Mouse (Mus musculus) forebrain, embryonic 12.5 days (tissue): ENCODE data around the gene Ang6. TPM values are rescaled to one million over a fixed set of nuclear protein-coding genes. Genes with fewer than 3 reads are reported as not detected.
"Not testable (repeated sequence)": the region's sequence is repeated elsewhere in the genome, so short reads cannot be mapped to it uniquely, and the experiment has no call there.

ENCODE experiments used
- ATAC-seq: fragments of 200-750 bp; cut with Nextera tagmentation; 2 replicates; pipeline ENCODE4 v1.8.0; 2017; ENCODE audit warnings: moderate TSS enrichment; ENCODE audit not compliant: low FRiP score
- H3K27ac ChIP-seq: fragments of 300-500 bp; sonication (generic); 2 replicates; pipeline ENCODE4 v1.5.1; 2016; ENCODE audit warnings: mild to moderate bottlenecking
- H3K27me3 ChIP-seq: fragments of 300-500 bp; sonication (generic); 2 replicates; pipeline ENCODE4 v1.6.1; 2016; ENCODE audit warnings: mild to moderate bottlenecking
- H3K36me3 ChIP-seq: fragments of 300-500 bp; sonication (generic); replicated peaks from 2 replicates; pipeline ENCODE4 v1.6.1; 2016; ENCODE audit warnings: mild to moderate bottlenecking
- H3K4me1 ChIP-seq: fragments of 300-500 bp; sonication (generic); 2 replicates; pipeline ENCODE4 v1.6.1; 2016
- H3K4me2 ChIP-seq: fragments of 300-500 bp; sonication (generic); 2 replicates; pipeline ENCODE4 v1.6.1; 2016; ENCODE audit warnings: mild to moderate bottlenecking, moderate library complexity
- H3K4me3 ChIP-seq: fragments of 300-500 bp; sonication (generic); replicated peaks from 2 replicates; pipeline ENCODE4 v1.5.1; 2016; ENCODE audit warnings: mild to moderate bottlenecking
- H3K9ac ChIP-seq: fragments of 300-500 bp; sonication (generic); 2 replicates; pipeline ENCODE4 v1.6.1; 2016; ENCODE audit warnings: mild to moderate bottlenecking
- H3K9me3 ChIP-seq: fragments of 300-500 bp; sonication (generic); 2 replicates; pipeline ENCODE4 v1.6.1; 2016
- WGBS: fragments of 180-500 bp; shearing (Covaris S2); methylation state at CpG from one replicate; pipeline ENCODE4 v1.1.7; 2016; 5-methylcytosine and 5-hydroxymethylcytosine counted together
- polyA plus RNA-seq: library from polyadenylated mRNA; unstranded; fragments of >200 nt; fragmentation: Nextera tagmentation; extraction: Ambion mirVana; gene quantifications from 2 replicates; pipeline ENCODE4 v1.2.1, GENCODE M21; 2016

Ang6 gene
- polyA plus RNA-seq, 1 experiment from 2014 or later: not detected

DNA sequence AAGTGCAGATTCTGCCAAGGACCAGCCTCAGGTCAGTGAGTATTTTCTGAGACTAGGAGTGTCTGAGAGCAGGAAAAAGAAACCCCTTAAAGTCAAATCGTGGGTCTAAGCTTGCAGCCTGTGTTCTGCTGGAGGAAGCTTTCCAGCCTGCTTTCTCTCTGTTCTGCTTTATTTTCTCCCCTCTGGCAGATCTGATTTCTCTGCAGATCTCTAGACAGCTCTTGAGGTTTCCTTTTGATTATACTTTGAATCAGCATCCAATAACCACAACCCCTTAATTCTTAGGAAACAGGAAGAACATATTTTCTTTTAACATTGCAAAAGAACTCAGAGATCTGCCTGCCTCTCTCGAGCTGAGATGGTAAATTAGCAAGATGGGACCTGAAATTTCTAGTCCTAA, 48.7 kb downstream of the Ang6 start:
- H3K4me1 ChIP-seq, H3K4me3 ChIP-seq, H3K27ac ChIP-seq, H3K4me2 ChIP-seq, ATAC-seq, H3K27me3 ChIP-seq, H3K9ac ChIP-seq, H3K36me3 ChIP-seq, H3K9me3 ChIP-seq: not testable (repeated sequence)
- 59% methylated on average over 2 of the region's 2 CpGs for WGBS

Other genes starting within 250 kb of the Ang6 start
- not detected in 2 replicates for gene Gm8180, start 217.5 kb downstream of the Ang6 start, polyA plus RNA-seq
- gene Ear1, start 126.8 kb downstream of the Ang6 start, polyA plus RNA-seq: not detected in 2 replicates
- not detected in 2 replicates for gene Ear10, start 78.7 kb downstream of the Ang6 start, polyA plus RNA-seq
- 6.6 TPM in 2 replicates for gene Gm8113, start 76.9 kb downstream of the Ang6 start, polyA plus RNA-seq
- not detected in 2 replicates for gene Ang5, start 45.2 kb downstream of the Ang6 start, polyA plus RNA-seq
- not detected in 2 replicates for gene Ear2, start 100.4 kb upstream of the Ang6 start, polyA plus RNA-seq
- gene Gm3327, start 121.6 kb upstream of the Ang6 start, polyA plus RNA-seq: not detected in 2 replicates
- gene Gm8212, start 195.4 kb upstream of the Ang6 start, polyA plus RNA-seq: not detected in 2 replicates
- gene 4930503E14Rik, start 211.0 kb upstream of the Ang6 start, polyA plus RNA-seq: not detected in 2 replicates